ENCODE assay signal across 8 mouse cellular contexts in the genomic region with DNA sequence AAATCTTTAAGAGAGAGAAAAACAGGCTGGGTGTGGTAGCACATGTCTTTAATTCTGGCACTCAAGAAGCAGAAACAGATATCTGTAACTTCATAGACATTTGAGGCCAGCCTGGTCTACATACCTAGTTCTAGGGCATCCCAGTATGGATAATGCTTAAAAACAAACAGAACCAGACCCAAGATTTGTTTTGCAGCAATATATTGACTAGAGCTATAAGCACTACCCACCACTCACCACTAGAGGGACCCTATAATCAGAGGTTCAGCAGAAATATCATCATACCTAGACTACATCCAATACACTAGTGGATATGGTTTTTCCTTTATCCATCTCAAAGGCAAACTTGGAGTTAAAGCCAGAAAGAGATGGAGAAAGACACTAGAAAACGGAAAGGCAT. TPM values are rescaled to one million over a fixed set of nuclear protein-coding genes. Genes with fewer than 3 reads are reported as not detected.
DNase-seq lines count a peak whose midpoint lies in the region; ATAC-seq and TF ChIP-seq lines count a peak whose summit lies in the region.

No protein-coding gene starts in this region.

- peak; percentile 86 for TF ChIP-seq CTCF in layer of hippocampus, adult 2 months (conservative IDR thresholded peaks at IDR 0.05)
- peak in 1 of 3 experiments; percentile 100; a peak in 2 of 6 replicates for TF ChIP-seq CTCF in MEL (IDR thresholded peaks at IDR 0.05 in 2 of 3, conservative IDR thresholded peaks at IDR 0.05 in 1 of 3; ENCODE audit: control insufficient read depth in 1 of 3, insufficient read depth in 1 of 3, low read depth in 2 of 3, low read length in 3 of 3, poor library complexity in 1 of 3, severe bottlenecking in 1 of 3)
- TF ChIP-seq CTCF in liver, postnatal 0 days (IDR thresholded peaks at IDR 0.05; ENCODE audit: low read depth): peak; percentile 90

- H3K9ac ChIP-seq in MEL (ENCODE audit: control insufficient read depth, low read depth, low read length, poor library complexity, severe bottlenecking): no peak overlapping the region
- no peak overlapping the region for H3K9ac ChIP-seq in liver, postnatal 0 days (replicated peaks)

- TF ChIP-seq EP300 in MEL (IDR thresholded peaks at IDR 0.05; ENCODE audit: low read depth in 1 of 2, low read length in 2 of 2): no peak
- TF ChIP-seq EP300 in liver, postnatal 0 days (IDR thresholded peaks at IDR 0.05; ENCODE audit: low read depth): no peak

- no peak for TF ChIP-seq RAD21 in MEL (IDR thresholded peaks at IDR 0.05; ENCODE audit: low read depth, low read length)

- H3K36me3 ChIP-seq in MEL (ENCODE audit: control insufficient read depth in 1 of 2, insufficient read depth in 2 of 2, low read length in 2 of 2): peaks cover 0 to 44% of the 10 kb centered on the region in 2 experiments; a peak in 2 of 4 replicates
- no peaks in the 10 kb centered on the region; the same call in 1 of the 2 replicates for H3K36me3 ChIP-seq in liver, postnatal 0 days (replicated peaks; ENCODE audit: insufficient read depth, low read length)
- H3K36me3 ChIP-seq in splenic B cell, adult 2 months (ENCODE audit: control insufficient read depth, insufficient read depth, low read length, poor library complexity, severe bottlenecking): no peaks in the 10 kb centered on the region

- ATAC-seq in liver, postnatal 0 days: 0 out of 2 replicates have a peak, but pooled peaks have one; percentile 18

- no peak overlapping the region for H3K4me2 ChIP-seq in liver, postnatal 0 days (ENCODE audit: low read depth, low read length)

- H3K79me2 ChIP-seq in MEL (ENCODE audit: control insufficient read depth, insufficient read depth, low read length, poor library complexity): no peaks in the 10 kb centered on the region

- peaks cover 29 to 38% of the 10 kb centered on the region in 2 experiments for H3K4me1 ChIP-seq in MEL (ENCODE audit: control insufficient read depth in 1 of 2, insufficient read depth in 2 of 2, low read length in 2 of 2)
- peaks cover 8% of the 10 kb centered on the region for H3K4me1 ChIP-seq in liver, postnatal 0 days (ENCODE audit: insufficient read depth)

- H3K27me3 ChIP-seq in MEL (ENCODE audit: control insufficient read depth in 1 of 2, insufficient read depth in 2 of 2, low read length in 2 of 2): no peaks in the 10 kb centered on the region
- H3K27me3 ChIP-seq in liver, postnatal 0 days (ENCODE audit: insufficient read depth, low read length): no peaks in the 10 kb centered on the region
- H3K27me3 ChIP-seq in splenic B cell, adult 2 months (ENCODE audit: control insufficient read depth, insufficient read depth, low read length, poor library complexity, severe bottlenecking): no peaks in the 10 kb centered on the region

- WGBS in liver, postnatal 0 days (ENCODE audit: insufficient replicate concordance): 41% methylated on average over 1 of the region's 1 CpGs

- no peak for TF ChIP-seq POLR2A in MEL (IDR thresholded peaks at IDR 0.05; ENCODE audit: control insufficient read depth in 1 of 2, insufficient read depth in 1 of 2, low read depth in 1 of 2, low read length in 2 of 2, poor library complexity in 1 of 2)

- no peak overlapping the region for H3K27ac ChIP-seq in layer of hippocampus, adult 2 months
- H3K27ac ChIP-seq in MEL (ENCODE audit: control insufficient read depth, low read depth, low read length): no peak overlapping the region
- H3K27ac ChIP-seq in liver, postnatal 0 days (ENCODE audit: low read depth): no peak overlapping the region

- H3K4me3 ChIP-seq in layer of hippocampus, adult 2 months: no peak overlapping the region
- H3K4me3 ChIP-seq in MEL (ENCODE audit: control insufficient read depth in 1 of 2, insufficient read depth in 1 of 2, low read depth in 2 of 2, low read length in 2 of 2): no peak overlapping the region
- H3K4me3 ChIP-seq in liver, postnatal 0 days (ENCODE audit: low read depth, low read length): no peak overlapping the region

- no peaks in the 10 kb centered on the region for H3K9me3 ChIP-seq in MEL (replicated peaks; ENCODE audit: insufficient read depth, low read length)
- no peaks in the 10 kb centered on the region for H3K9me3 ChIP-seq in liver, postnatal 0 days (ENCODE audit: low read length)

- DNase-seq in cerebellum, adult 18-20 months: peak; percentile 45 to 55
- no peak for DNase-seq in cerebellum, adult 11-12 months
- peak; percentile 37 to 46 for DNase-seq in layer of hippocampus, adult 2 months (ENCODE audit: low spot score in 2 of 2)
- no peak for DNase-seq in layer of hippocampus, postnatal 36 days
- DNase-seq in MEL (ENCODE audit: low read depth, low spot score): peak; percentile 93
- DNase-seq in embryo, embryonic 9.5 days (ENCODE audit: extremely low spot score): peak; percentile 40
- DNase-seq in liver, postnatal 0 days: peak; percentile 39
- DNase-seq in splenic B cell, adult 2 months (ENCODE audit: low read depth, low spot score): peak; percentile 80

TF ChIP-seq in MEL, 35 proteins besides CTCF, POLR2A, EP300 and RAD21:
- no peak for TF ChIP-seq JUND (IDR thresholded peaks at IDR 0.05; ENCODE audit: low read depth, low read length)
- no peak for TF ChIP-seq POLR2AphosphoS5 (IDR thresholded peaks at IDR 0.05; ENCODE audit: borderline replicate concordance, low read depth, low read length)
- TF ChIP-seq MAX (IDR thresholded peaks at IDR 0.05; ENCODE audit: low read length): no peak

RNA-seq across cellular contexts. Expression of a gene that starts 10.5 kb away (rescaled TPM):
- 100 to 1,000 TPM; 158 to 160 TPM for total RNA-seq in layer of hippocampus, adult 2 months (2021)
- 100 to 1,000 TPM; 148 to 177 TPM for total RNA-seq in layer of hippocampus, postnatal 36 days (2021)
- 631 and 709 TPM in 2 replicates for total RNA-seq in MEL (2012; rRNA removed)
- polyA plus RNA-seq in MEL (2012; ENCODE audit: insufficient read depth in 1 of 2, insufficient read length in 2 of 2, low read depth in 1 of 2, low replicate concordance in 2 of 2, missing spikeins in 1 of 2): 100 to 1,000 TPM in 1 of 2 experiments, not detected in 1; 816 TPM
- 142 and 143 TPM in 2 replicates for polyA plus RNA-seq in liver, postnatal 0 days (2015; fragmentation: Nextera tagmentation; extraction: Ambion mirVana)

RNA-seq across cellular contexts. Expression of a gene that starts 37.7 kb away (rescaled TPM):
- 10 to 100 TPM; 26.2 to 26.6 TPM for total RNA-seq in layer of hippocampus, adult 2 months (2021)
- total RNA-seq in layer of hippocampus, postnatal 36 days (2021): 10 to 100 TPM; 20.3 to 22.4 TPM
- 14.5 and 16.2 TPM in 2 replicates for total RNA-seq in MEL (2012; rRNA removed)
- polyA plus RNA-seq in MEL (2012; ENCODE audit: insufficient read depth in 1 of 2, insufficient read length in 2 of 2, low read depth in 1 of 2, low replicate concordance in 2 of 2, missing spikeins in 1 of 2): 10 to 100 TPM in 1 of 2 experiments, not detected in 1; 36.6 TPM
- polyA plus RNA-seq in liver, postnatal 0 days (2015; fragmentation: Nextera tagmentation; extraction: Ambion mirVana): 3.7 and 5.3 TPM in 2 replicates

RNA-seq across cellular contexts. Expression of a gene that starts 53.8 kb away (rescaled TPM):
- 10 to 100 TPM; 64.1 to 71.0 TPM for total RNA-seq in layer of hippocampus, adult 2 months (2021)
- total RNA-seq in layer of hippocampus, postnatal 36 days (2021): 10 to 100 TPM; 62.3 to 64.0 TPM
- 47.7 and 48.6 TPM in 2 replicates for total RNA-seq in MEL (2012; rRNA removed)
- 100 to 1,000 TPM; 103 to 322 TPM for polyA plus RNA-seq in MEL (2012; ENCODE audit: insufficient read depth in 1 of 2, insufficient read length in 2 of 2, low read depth in 1 of 2, low replicate concordance in 2 of 2, missing spikeins in 1 of 2)
- polyA plus RNA-seq in liver, postnatal 0 days (2015; fragmentation: Nextera tagmentation; extraction: Ambion mirVana): 6.4 and 7.1 TPM in 2 replicates

RNA-seq across cellular contexts. Expression of a gene that starts 57.9 kb away (rescaled TPM):
- 10 to 100 TPM; 43.5 to 46.1 TPM for total RNA-seq in layer of hippocampus, adult 2 months (2021)
- 10 to 100 TPM; 43.9 to 46.0 TPM for total RNA-seq in layer of hippocampus, postnatal 36 days (2021)
- 117 and 128 TPM in 2 replicates for total RNA-seq in MEL (2012; rRNA removed)
- polyA plus RNA-seq in MEL (2012; ENCODE audit: insufficient read depth in 1 of 2, insufficient read length in 2 of 2, low read depth in 1 of 2, low replicate concordance in 2 of 2, missing spikeins in 1 of 2): 100 to 1,000 TPM; 266 to 416 TPM
- polyA plus RNA-seq in liver, postnatal 0 days (2015; fragmentation: Nextera tagmentation; extraction: Ambion mirVana): 27.4 and 27.9 TPM in 2 replicates

Comparison
In these comparisons a context has a peak if more than half of its experiments do, and no peak if none do; other contexts are left out.
1. DNase-seq: peak in cerebellum, adult 18-20 months (2 of 2), layer of hippocampus, adult 2 months (2 of 2), MEL (single experiment), embryo, embryonic 9.5 days (single experiment), liver, postnatal 0 days (single experiment) and splenic B cell, adult 2 months (single experiment); none in cerebellum, adult 11-12 months (single experiment) and layer of hippocampus, postnatal 36 days (0 of 2).